Mouse (Mus musculus): ENCODE data around the gene Cd36.

Gene Cd36

DNA sequence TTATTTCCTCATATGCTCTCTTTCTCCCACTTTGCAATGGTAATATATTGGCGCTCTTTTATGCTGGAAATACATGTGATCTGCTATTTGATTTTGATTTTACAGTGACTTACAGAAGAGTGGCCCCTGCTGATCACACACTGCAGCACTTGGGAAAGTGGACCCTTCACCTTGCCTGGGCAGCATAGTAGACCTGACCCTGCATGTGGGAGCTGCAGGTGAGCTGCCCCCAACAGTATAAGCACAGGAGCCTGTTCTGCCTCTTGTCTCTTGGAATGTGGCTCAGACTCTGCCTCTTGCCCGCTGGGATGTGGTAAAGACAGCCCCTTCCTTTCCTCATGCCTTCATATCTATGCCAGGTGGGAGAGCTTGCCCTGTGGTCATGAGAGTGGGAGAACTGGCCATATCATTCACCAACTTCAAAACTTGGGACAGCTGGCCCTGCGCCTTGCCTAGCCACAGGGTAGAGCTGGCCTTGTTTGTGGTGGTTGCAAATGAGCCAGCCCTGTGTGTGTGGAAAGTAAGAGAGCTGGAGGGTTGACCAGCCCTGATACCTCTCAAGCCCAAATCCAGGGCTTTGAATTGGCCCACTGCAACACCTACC is 81.7 kb downstream of the Cd36 start:
- in situ Hi-C loops (cut with MboI, MseI) = no loop called here

DNA sequence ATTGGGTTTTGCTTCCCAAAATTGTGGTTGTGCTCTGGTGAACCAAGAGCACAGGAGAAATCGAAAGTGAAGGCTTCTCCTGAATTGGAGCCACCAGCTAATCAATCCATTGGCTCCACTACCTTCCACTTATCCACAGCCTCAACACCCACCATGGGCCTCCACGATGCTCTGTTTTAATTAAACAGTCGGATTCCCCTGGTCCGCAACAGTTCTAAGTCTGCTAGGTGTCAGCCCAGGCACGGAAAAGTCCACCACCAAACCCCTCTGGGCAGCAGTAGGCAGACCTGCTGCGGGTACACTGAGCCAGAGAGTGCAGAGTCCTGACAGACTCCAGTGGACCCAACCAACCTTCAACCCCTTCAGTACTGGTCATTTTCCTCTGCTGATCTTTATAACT is 112.0 kb downstream of the Cd36 start:
- in situ Hi-C loops (cut with MboI, MseI) = no loop called here

DNA sequence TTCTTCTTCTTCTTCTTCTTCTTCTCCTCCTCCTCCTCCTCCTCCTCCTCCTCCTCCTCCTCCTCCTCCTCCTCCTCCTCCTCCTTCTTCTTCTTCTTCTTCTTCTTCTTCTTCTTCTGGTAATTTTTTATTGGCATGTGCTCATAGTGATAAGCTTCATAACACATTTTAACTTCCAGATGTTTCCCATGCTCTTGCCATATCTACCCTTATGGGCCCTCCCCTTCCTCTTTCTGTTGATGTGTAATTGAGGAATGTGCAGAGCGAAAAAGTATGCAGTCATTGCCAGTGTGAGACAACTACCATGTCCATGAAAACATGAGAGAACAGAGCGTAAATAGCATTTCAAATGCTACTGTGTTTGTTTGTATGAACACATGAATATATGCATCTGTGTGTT is 118.3 kb downstream of the Cd36 start:
- in situ Hi-C loops (cut with MboI, MseI) = no loop called here

DNA sequence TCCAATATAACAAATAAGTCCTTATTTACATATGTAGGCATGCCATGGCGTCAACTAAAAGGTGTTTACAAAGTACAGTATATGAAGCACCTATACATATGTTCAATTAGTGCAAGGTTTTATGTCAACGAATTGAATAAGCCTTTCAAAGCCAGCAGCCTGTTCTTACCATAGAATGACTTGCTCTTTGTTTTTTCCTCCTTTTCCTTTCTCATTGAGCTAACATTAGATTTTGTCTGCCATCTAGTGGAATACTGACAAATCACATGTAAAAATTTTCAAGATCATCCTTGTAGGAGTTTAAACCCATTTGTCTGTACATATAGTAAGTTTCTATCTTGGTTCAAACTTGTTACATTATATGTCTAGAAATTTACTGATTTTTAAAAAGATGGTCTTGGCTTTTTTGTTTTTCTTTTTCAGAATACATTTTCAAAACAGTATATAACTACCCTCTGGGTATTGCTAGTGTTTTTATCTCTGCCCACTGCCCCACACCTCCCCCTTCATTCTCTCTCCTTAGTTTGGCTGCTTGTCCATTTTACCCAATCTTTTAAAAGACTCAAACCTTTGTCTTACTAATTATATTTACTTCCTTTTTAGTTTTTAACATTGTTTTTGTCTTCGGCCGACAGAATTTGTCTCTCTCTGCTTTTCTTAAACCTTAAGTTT is 122.5 kb downstream of the Cd36 start:
- in situ Hi-C loops (cut with MboI, MseI) = loop anchor here (5.0 kb wide), 1 partner anchor 839 kb away; no protein-coding TSS in a partner anchor

DNA sequence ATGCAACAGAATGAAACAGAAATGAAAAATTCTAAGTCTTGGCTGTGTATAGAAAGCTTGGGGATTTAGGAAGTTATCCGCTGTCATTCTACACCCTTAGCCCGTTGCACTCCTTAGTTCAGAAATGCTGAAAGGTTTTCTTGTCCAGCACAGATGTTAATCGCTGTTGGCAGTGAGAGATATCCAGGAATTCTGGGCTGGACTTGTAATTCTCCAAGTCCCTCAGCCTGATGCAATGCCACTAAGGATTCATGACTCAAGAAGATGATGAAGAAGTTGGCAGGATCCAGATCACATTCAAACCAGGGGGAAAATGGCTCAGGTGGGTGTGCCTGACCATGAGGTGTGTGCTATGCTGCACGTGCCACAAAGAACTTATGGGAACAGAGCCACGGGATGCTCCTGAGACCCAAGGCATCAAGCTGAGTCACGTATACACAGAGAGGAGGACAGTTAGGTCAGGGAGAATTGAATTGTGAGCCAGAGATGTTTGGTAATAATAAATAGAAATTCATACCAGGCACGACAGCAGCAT is 135.1 kb downstream of the Cd36 start:
- in situ Hi-C loops (cut with MboI, MseI) = no loop called here

DNA sequence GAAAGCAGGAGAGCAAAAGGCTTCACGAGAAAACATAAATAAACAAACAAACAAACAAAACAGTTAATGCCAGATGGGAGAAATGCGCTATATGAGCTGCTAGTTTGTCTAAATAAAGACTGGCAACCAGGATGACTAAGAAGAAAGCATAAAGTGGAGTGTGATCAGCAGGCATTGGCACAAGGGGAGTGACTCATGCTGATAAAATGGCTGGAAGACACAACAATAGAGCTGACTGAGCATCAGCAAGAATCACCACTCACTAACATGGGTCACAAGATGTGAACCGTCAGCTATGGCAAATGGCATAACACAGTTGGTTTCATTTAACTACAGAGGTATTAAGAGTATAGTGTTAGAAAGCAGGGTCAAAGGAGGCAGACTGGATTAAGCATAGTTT is 140.3 kb downstream of the Cd36 start:
- in situ Hi-C loops (cut with MboI, MseI) = no loop called here

DNA sequence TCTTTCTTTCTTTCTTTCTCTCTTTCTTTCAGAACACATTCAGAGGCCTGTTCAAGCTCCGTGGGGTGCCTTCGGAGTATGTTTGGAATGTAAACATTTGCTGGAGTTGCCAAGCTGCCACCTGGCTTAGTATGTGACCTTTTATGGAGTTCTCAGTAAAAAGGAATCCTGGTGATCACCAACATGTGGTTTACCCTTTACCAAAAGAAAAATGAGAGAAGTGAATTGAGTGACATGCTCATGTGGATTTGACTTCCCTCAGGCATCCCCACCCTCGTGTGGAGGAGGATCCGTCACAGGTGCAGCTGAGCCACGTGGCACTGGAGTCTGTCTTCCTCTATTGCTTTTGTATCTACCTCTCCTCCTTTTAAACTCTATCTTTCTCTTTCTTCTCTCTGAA is 141.5 kb downstream of the Cd36 start:
- in situ Hi-C loops (cut with MboI, MseI) = no loop called here

DNA sequence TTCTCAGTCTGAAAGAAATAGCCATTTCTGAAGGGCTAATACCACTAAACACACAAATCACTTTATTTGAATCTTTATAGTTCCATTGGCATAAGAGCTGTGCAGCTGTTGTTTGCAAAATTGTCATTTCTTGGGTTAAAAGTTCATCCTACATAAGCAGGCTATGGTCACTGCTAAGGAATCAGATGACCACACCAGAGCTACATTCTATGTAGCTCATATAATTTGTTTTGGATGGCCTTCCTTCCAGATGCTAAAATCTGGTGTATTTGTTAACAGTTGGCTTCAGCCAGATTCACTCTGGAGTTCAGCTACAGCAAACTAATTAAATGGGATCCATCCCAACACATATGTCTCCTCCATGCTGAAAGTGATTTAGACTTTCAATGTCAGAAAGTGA is 142.1 kb downstream of the Cd36 start:
- in situ Hi-C loops (cut with MboI, MseI) = no loop called here

DNA sequence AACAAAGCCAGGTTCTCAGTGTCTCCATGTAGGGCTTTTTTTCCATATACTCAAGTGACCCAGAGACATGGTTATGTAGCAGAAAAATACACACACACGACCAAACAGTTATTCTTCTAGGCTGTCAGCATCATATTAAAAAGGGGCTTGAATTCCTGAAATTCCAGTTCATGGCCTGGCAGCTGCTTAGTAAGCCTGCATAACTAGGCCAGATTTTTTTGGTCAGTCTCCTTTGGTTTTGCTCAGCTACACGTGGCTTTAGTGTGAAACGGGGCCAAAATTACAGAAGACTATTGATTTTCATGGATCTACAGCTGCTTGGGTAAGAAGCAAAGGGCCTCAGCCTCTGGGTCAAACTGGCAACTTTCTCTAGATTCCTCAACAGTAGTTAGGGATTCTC is 148.8 kb downstream of the Cd36 start:
- in situ Hi-C loops (cut with MboI, MseI) = no loop called here
